Mouse (Mus musculus) kidney, adult 2 months (tissue): Measurements from ENCODE around the gene S100a5.

Source experiments
- CTCF ChIP-seq: fragments of 200-500 bp; conservative IDR thresholded peaks from 2 replicates; pipeline ENCODE4 v1.5.1; 2011; ENCODE audit warnings: low read depth, mild to moderate bottlenecking, control low read depth, low read length, moderate library complexity, mixed read lengths; ENCODE audit not compliant: insufficient read depth, insufficient read length
- POLR2A ChIP-seq: fragments of 200-500 bp; IDR thresholded peaks from one replicate; pipeline ENCODE4 v1.6.1; 2011; ENCODE audit warnings: low read depth, low read length, control low read depth

GRCm38 (mm10) chr3:90597736-90598135 lies 10.6 kb upstream of the S100a5 start:
- TF ChIP-seq CTCF (no peak), POLR2A (no peak)
